Mouse (Mus musculus): ENCODE data around the gene Thumpd3. TPM values are rescaled to one million over a fixed set of nuclear protein-coding genes. Genes with fewer than 3 reads are reported as not detected.

The Thumpd3 gene
- total and polyA plus RNA-seq, 2 experiments from 2014 or later = 29.3 to 45.5 TPM

- no peak for TF ChIP-seq CTCF (IDR thresholded peaks at IDR 0.05; ENCODE audit: low read depth)
- WGBS = under 1% methylated on average over 54 of the region's 91 CpGs
- Histone ChIP-seq H3K4me1 (ENCODE audit: insufficient read depth, low read length) (peaks cover 7% of the 10 kb centered on the region; the same call in 1 of the 2 replicates), H3K36me3 (ENCODE audit: insufficient read depth, low read length) (no peaks in the 10 kb centered on the region), H3K4me2 (ENCODE audit: low read depth, low read length) (peak within 1 kb of the TSS; percentile 96), H3K9ac (replicated peaks; ENCODE audit: low read length) (peak within 1 kb of the TSS; percentile 99), H3K9me3 (ENCODE audit: low read length) (no peaks in the 10 kb centered on the region), H3K27ac (peak within 1 kb of the TSS; percentile 100), H3K4me3 (ENCODE audit: low read length) (peak within 1 kb of the TSS; percentile 92), H3K27me3 (ENCODE audit: insufficient read depth, low read length) (no peaks in the 10 kb centered on the region)
- ATAC-seq (peak; percentile 94), DNase-seq (ENCODE audit: low spot score) (peak; percentile 98)
Measured at GRCm38 (mm10) chr6:113076686-113077516, 30.9 kb downstream of the Thumpd3 start, which contains the start of gene Setd5. Gene Setd5 (plus strand): TSS chr6:113077365.

- no peak for TF ChIP-seq CTCF (IDR thresholded peaks at IDR 0.05; ENCODE audit: low read depth)
- 0% methylated on average over 25 of the region's 28 CpGs for WGBS
- H3K4me2 ChIP-seq (ENCODE audit: low read depth, low read length) = peak overlapping the region; percentile 96
- H3K4me3 ChIP-seq (ENCODE audit: low read length) = peak overlapping the region; percentile 92
- no peaks in the 10 kb centered on the region for H3K9me3 ChIP-seq (ENCODE audit: low read length)
- DNase-seq (ENCODE audit: low spot score) (peak; percentile 41), ATAC-seq (no peak)
- H3K9ac ChIP-seq (replicated peaks; ENCODE audit: low read length) = peak overlapping the region; percentile 99
- peaks cover 12% of the 10 kb centered on the region for H3K4me1 ChIP-seq (ENCODE audit: insufficient read depth, low read length)
- peak overlapping the region; percentile 100 for H3K27ac ChIP-seq
- H3K36me3 ChIP-seq (ENCODE audit: insufficient read depth, low read length) = no peaks in the 10 kb centered on the region
- H3K27me3 ChIP-seq (ENCODE audit: insufficient read depth, low read length) = no peaks in the 10 kb centered on the region
Measured at GRCm38 (mm10) chr6:113077569-113078030, 31.6 kb downstream of the Thumpd3 start.

- ATAC-seq (no peak), DNase-seq (ENCODE audit: low spot score) (peak; percentile 50)
- Histone ChIP-seq H3K27ac (peak overlapping the region; percentile 100), H3K4me3 (ENCODE audit: low read length) (peak overlapping the region; percentile 92), H3K27me3 (ENCODE audit: insufficient read depth, low read length) (no peaks in the 10 kb centered on the region), H3K4me2 (ENCODE audit: low read depth, low read length) (peak overlapping the region; percentile 96), H3K9ac (replicated peaks; ENCODE audit: low read length) (peak overlapping the region; percentile 99), H3K9me3 (ENCODE audit: low read length) (no peaks in the 10 kb centered on the region), H3K36me3 (ENCODE audit: insufficient read depth, low read length) (no peaks in the 10 kb centered on the region), H3K4me1 (ENCODE audit: insufficient read depth, low read length) (peaks cover 12% of the 10 kb centered on the region)
- no peak for TF ChIP-seq CTCF (IDR thresholded peaks at IDR 0.05; ENCODE audit: low read depth)
- under 1% methylated on average over 18 of the region's 18 CpGs for WGBS
Measured at GRCm38 (mm10) chr6:113078031-113078721, 32.2 kb downstream of the Thumpd3 start.

DNA sequence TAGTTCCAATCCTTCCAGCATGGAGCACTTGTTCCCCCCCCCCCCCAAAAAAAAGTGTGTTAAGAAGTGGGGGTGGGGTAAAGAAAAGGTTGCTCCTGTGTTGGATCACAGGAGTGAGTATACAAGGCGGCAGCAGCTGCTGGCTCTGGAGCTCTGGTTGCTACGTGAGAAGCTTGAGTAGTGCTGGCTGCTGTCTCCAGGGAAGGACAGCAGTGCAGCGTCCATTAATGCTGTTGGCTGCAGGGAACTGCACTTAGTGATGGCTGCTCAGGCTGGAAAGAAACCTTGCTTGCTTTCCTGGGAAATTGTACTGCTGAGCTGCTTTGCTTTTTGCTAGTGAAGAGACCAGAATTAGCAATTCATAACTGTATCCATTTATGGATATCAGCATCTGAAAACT is 33.5 kb downstream of the Thumpd3 start:
- Histone ChIP-seq H3K4me2 (ENCODE audit: low read depth, low read length) (peak overlapping the region; percentile 96), H3K27me3 (ENCODE audit: insufficient read depth, low read length) (no peaks in the 10 kb centered on the region), H3K4me3 (ENCODE audit: low read length) (peak overlapping the region; percentile 92), H3K36me3 (ENCODE audit: insufficient read depth, low read length) (no peaks in the 10 kb centered on the region), H3K27ac (peak overlapping the region; percentile 68), H3K4me1 (ENCODE audit: insufficient read depth, low read length) (peaks cover 12% of the 10 kb centered on the region), H3K9me3 (ENCODE audit: low read length) (no peaks in the 10 kb centered on the region), H3K9ac (replicated peaks; ENCODE audit: low read length) (peak overlapping the region; percentile 57)
- DNase-seq (ENCODE audit: low spot score) (peak; percentile 79), ATAC-seq (no peak)
- WGBS = 1% methylated on average over 3 of the region's 3 CpGs
- TF ChIP-seq CTCF (IDR thresholded peaks at IDR 0.05; ENCODE audit: low read depth) = no peak

- H3K36me3 ChIP-seq (ENCODE audit: insufficient read depth, low read length) = no peaks in the 10 kb centered on the region
- H3K9me3 ChIP-seq (ENCODE audit: low read length) = no peaks in the 10 kb centered on the region
- ATAC-seq = no peak
- H3K27ac ChIP-seq = 0 out of 2 replicates have a peak overlapping the region, but pooled peaks have one; percentile 36
- TF ChIP-seq CTCF (IDR thresholded peaks at IDR 0.05; ENCODE audit: low read depth) = no peak
- H3K4me1 ChIP-seq (ENCODE audit: insufficient read depth, low read length) = peaks cover 8% of the 10 kb centered on the region
- WGBS = 11% methylated on average over 6 of the region's 6 CpGs
- H3K4me2 ChIP-seq (ENCODE audit: low read depth, low read length) = peak overlapping the region; percentile 40
- H3K9ac ChIP-seq (replicated peaks; ENCODE audit: low read length) = no peak overlapping the region; the same call in 1 of the 2 replicates
- H3K4me3 ChIP-seq (ENCODE audit: low read length) = no peak overlapping the region
- DNase-seq (ENCODE audit: low spot score) = peak; percentile 17
- H3K27me3 ChIP-seq (ENCODE audit: insufficient read depth, low read length) = no peaks in the 10 kb centered on the region
Measured at GRCm38 (mm10) chr6:113082229-113082628, 36.2 kb downstream of the Thumpd3 start.

DNA sequence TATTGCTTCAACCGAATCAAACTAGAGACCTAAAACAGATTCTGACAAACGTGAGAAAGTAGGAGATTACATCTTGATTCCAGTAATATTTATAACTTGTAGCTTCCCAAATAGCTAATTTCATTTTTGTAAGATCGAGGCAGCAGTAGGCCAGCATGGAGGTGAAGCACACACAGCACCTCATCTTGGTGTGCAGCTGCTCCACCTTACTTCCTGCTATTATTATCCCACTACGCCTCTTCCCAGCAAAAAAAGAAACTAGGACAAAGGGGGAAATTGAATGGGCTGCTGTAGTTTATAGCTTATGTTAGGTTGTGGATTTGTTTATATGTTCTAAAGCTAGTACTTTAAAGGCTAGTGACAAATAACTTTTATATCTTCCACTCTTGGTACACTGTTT is 38.6 kb downstream of the Thumpd3 start:
- no peak overlapping the region for H3K9ac ChIP-seq (replicated peaks; ENCODE audit: low read length)
- ATAC-seq = no peak

More for the DNA sequence above, 38.6 kb downstream of the Thumpd3 start:
- peaks cover 5% of the 10 kb centered on the region for H3K4me1 ChIP-seq (ENCODE audit: insufficient read depth, low read length)
- H3K36me3 ChIP-seq (ENCODE audit: insufficient read depth, low read length) = no peaks in the 10 kb centered on the region
- no peak for TF ChIP-seq CTCF (IDR thresholded peaks at IDR 0.05; ENCODE audit: low read depth)
- no peaks in the 10 kb centered on the region for H3K9me3 ChIP-seq (ENCODE audit: low read length)
- WGBS = 66% methylated on average over 4 of the region's 4 CpGs
- DNase-seq (ENCODE audit: low spot score) = no peak
- no peak overlapping the region for H3K27ac ChIP-seq
- no peak overlapping the region for H3K4me2 ChIP-seq (ENCODE audit: low read depth, low read length)
- H3K27me3 ChIP-seq (ENCODE audit: insufficient read depth, low read length) = no peaks in the 10 kb centered on the region
- H3K4me3 ChIP-seq (ENCODE audit: low read length) = no peak overlapping the region

All from hindbrain, postnatal 0 days (tissue).